Mouse (Mus musculus): ENCODE results near the gene 4933427D14Rik.

DNA sequence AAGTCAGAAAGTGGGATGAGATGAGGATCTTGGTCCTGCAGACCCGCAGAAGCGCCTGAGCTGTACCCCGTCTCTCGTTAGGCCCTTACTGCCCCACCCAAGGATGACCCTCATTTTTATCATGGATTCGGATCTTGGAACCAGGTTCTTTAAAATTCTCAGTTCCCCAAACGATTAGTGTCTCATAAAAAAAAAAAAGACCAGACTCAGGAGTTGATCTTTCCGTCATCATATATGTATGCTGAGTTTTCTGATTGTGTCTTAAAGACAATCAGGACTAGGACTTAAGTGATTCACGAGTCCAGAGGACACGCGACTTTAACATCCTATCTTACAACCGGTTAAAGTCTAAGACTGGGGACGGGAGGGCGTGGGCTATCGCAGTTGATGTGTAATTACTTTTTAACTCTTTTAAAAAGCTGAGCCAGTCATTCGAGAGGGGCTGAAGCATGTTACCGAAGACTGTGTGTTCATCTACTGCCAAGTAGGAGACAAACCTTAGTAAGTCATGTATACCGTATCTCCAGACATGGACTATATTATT lies 647 bp upstream of the 4933427D14Rik start:
- TF ChIP-seq POLR2A (IDR thresholded peaks at IDR 0.05; ENCODE audit: borderline replicate concordance, extremely low read depth, insufficient read depth, insufficient read length, poor library complexity, severe bottlenecking), result no peak
- TF ChIP-seq CTCF (IDR thresholded peaks at IDR 0.05; ENCODE audit: borderline replicate concordance, extremely low read depth, insufficient read depth, insufficient read length), result no peak
